In the genomic region with DNA sequence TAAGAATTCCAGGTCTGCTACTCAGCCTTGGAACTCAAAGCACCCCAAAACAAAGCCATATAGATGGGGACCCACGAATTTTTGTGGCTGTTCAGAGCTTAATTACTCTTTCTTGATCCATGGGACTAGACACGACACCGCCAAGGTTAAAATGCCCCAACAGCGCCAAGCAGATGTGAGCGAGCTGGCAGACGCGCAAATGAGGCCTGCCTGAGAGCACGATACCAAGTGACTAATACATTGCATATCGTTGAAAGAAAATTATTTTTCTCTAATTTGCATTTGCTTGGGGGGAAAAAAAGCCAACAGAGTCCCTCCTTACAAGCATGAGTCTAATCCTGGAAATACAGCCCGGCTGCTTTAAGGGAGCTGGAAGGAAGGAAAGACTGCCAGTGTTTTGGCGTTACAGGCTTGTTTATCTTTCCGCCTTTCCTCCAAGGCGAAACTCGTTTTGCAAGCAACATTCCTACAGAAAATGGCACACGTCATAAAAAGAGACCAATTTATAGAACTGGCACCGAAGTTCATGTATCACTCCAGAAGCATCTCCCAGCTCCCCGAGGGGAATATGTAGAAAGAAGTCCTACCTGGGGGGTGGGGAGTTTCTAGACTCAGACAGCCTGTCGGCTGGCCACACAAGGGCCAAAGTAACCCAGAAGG, we compare ENCODE assay signal across 12 mouse cellular contexts.
A peak's percentile ranks its signal among the peaks of the same experiment; 100 is the strongest.
DNase-seq lines count a peak whose midpoint lies in the region; ATAC-seq lines count a peak whose summit lies in the region.
"Had no signal": no experiment of that assay in that cellular context is flagged by ENCODE, and none has a peak within 500 bp of the region (broad histone marks: within the 10 kb centered on the region; RNA-seq: fewer than 3 reads in every experiment).

No protein-coding gene starts in this region.

- H3K27ac ChIP-seq in lung, embryonic 15.5 days: peak overlapping the region; percentile 71
- H3K27ac ChIP-seq in forebrain, embryonic 14.5 days (ENCODE audit: low read depth, low read length): peak overlapping the region; percentile 80; the same call in 1 of the 2 replicates
- peak overlapping the region; percentile 42; the same call in 1 of the 2 replicates for H3K27ac ChIP-seq in midbrain, embryonic 12.5 days (replicated peaks)

- peak; percentile 51 for DNase-seq in adrenal gland, postnatal 14 days
- no peak for DNase-seq in adrenal gland, adult (ENCODE audit: inconsistent age in 2 of 2, low spot score in 1 of 2)
- no peak for DNase-seq in lung, postnatal 4 days
- DNase-seq in forebrain, embryonic 14.5 days (ENCODE audit: low spot score): peak; percentile 61
- DNase-seq in right cerebral cortex, postnatal 4 days: no peak
- DNase-seq in gastrocnemius, postnatal 25 days: no peak
- DNase-seq: heart, adult 11 months; kidney, adult 11 months; right cerebral cortex, postnatal 14 days had no signal

- peaks cover 96% of the 10 kb centered on the region for H3K4me1 ChIP-seq in lung, embryonic 15.5 days
- peaks cover 67% of the 10 kb centered on the region for H3K4me1 ChIP-seq in forebrain, embryonic 14.5 days (ENCODE audit: control insufficient read depth, insufficient read depth, low read length)
- H3K4me1 ChIP-seq in midbrain, embryonic 12.5 days: peaks cover 97% of the 10 kb centered on the region

- H3K27me3 ChIP-seq in lung, embryonic 15.5 days: peaks cover 37% of the 10 kb centered on the region
- 0 out of 2 replicates have a peak, but pooled peaks cover 2% of the 10 kb centered on the region for H3K27me3 ChIP-seq in forebrain, embryonic 14.5 days (replicated peaks; ENCODE audit: control insufficient read depth, insufficient read depth, low read length)
- peaks cover 92% of the 10 kb centered on the region for H3K27me3 ChIP-seq in midbrain, embryonic 12.5 days

- 14% methylated on average over 18 of the region's 18 CpGs for WGBS in lung, embryonic 15.5 days
- WGBS in forebrain, embryonic 14.5 days: 8% methylated on average over 18 of the region's 18 CpGs
- 6% methylated on average over 18 of the region's 18 CpGs for WGBS in midbrain, embryonic 12.5 days

- no peaks in the 10 kb centered on the region for H3K36me3 ChIP-seq in lung, embryonic 15.5 days
- no peaks in the 10 kb centered on the region for H3K36me3 ChIP-seq in forebrain, embryonic 14.5 days (ENCODE audit: control insufficient read depth, insufficient read depth, low read length)
- no peaks in the 10 kb centered on the region for H3K36me3 ChIP-seq in midbrain, embryonic 12.5 days

- no peak overlapping the region for H3K4me3 ChIP-seq in lung, embryonic 15.5 days
- H3K4me3 ChIP-seq in forebrain, embryonic 14.5 days (ENCODE audit: low read depth, low read length): no peak overlapping the region
- H3K4me3 ChIP-seq in midbrain, embryonic 12.5 days: no peak overlapping the region
- H3K4me3 ChIP-seq: erythroblast, embryonic 14.5 days had no signal

- H3K9me3 ChIP-seq in lung, embryonic 15.5 days: no peaks in the 10 kb centered on the region
- H3K9me3 ChIP-seq in forebrain, embryonic 14.5 days (replicated peaks; ENCODE audit: control insufficient read depth, low read length): no peaks in the 10 kb centered on the region
- H3K9me3 ChIP-seq in midbrain, embryonic 12.5 days: no peaks in the 10 kb centered on the region

- peak overlapping the region; percentile 37 for H3K4me2 ChIP-seq in lung, embryonic 15.5 days
- H3K4me2 ChIP-seq in forebrain, embryonic 14.5 days (ENCODE audit: low read length): peak overlapping the region; percentile 40
- H3K4me2 ChIP-seq in midbrain, embryonic 12.5 days (replicated peaks): peak overlapping the region; percentile 39

- no peak for ATAC-seq in lung, embryonic 15.5 days (ENCODE audit: borderline replicate concordance, extremely low read depth, low FRiP score, low TSS enrichment)
- ATAC-seq in forebrain, embryonic 14.5 days: no peak
- ATAC-seq in midbrain, embryonic 12.5 days (ENCODE audit: low FRiP score, low read depth): no peak

- no peak overlapping the region for H3K9ac ChIP-seq in lung, embryonic 15.5 days
- H3K9ac ChIP-seq in forebrain, embryonic 14.5 days (ENCODE audit: low read length): peak overlapping the region; percentile 35; the same call in 1 of the 2 replicates
- H3K9ac ChIP-seq in midbrain, embryonic 12.5 days (replicated peaks): no peak overlapping the region

Comparison
In these comparisons a context has a peak if more than half of its experiments do, and no peak if none do; other contexts are left out.
1. DNase-seq: peak in adrenal gland, postnatal 14 days (single experiment) and forebrain, embryonic 14.5 days (single experiment); none in adrenal gland, adult (0 of 2), lung, postnatal 4 days (0 of 2), right cerebral cortex, postnatal 4 days (single experiment) and gastrocnemius, postnatal 25 days (single experiment).
2. Peak in every context shown above with its lines, with median percentiles within 50 percentile points of each other: H3K27ac ChIP-seq and H3K4me2 ChIP-seq.